Mouse (Mus musculus): ENCODE results near the gene Glb1l3.

DNA sequence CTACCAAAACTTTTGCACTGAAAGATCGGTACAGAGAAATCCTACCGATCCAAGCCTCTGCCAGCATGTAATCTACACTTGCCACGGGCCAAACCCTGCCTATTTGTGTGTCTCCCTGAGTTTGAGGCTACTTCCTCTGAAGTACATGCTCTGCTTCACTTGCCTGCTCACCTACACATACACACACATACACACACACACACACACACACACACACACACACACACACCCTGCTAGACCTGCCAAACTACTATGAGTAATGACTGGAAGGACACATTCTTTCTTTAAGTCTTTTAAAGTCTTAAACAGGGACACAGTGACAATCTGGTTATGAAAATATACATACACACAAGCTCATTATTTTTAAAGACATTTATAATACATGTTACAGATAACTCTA lies 62.5 kb downstream of the Glb1l3 start:
- TF ChIP-seq POLR2A (IDR thresholded peaks at IDR 0.05; ENCODE audit: extremely low read depth, insufficient read depth, low read length) (no peak), CTCF (IDR thresholded peaks at IDR 0.05; ENCODE audit: low read depth, low read length) (no peak)
